Mouse (Mus musculus): Measurements from ENCODE around the gene Mex3d. TPM values are rescaled to one million over a fixed set of nuclear protein-coding genes. Genes with fewer than 3 reads are reported as not detected.

Gene Mex3d
- polyA plus RNA-seq, 1 experiment: 13.4 TPM

DNA sequence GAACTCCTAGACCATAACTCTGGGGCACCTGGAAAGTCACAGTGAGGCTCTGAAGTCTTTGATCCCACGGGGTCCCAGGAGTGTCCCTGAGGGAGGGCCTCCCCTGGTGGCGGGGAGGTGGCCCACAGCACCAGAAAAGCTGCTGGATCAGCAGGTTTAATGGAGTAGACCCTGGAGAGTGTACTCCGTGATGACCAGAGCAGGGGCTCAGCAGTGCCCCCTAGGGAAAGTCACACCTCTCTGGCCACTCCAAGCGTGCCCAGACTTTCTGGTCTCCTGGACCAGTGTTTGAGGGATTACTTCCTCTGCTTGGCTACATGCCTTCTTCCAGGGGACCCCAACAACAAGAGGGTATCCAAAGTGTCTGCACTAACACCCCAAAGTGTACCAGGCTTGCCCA lies 4.0 kb downstream of the Mex3d start:
- H3K36me3 ChIP-seq (ENCODE audit: control insufficient read depth, insufficient read depth, low read length): peaks cover 13% of the 10 kb centered on the region
- no peak overlapping the region for H3K27ac ChIP-seq (ENCODE audit: insufficient read depth, low read length)
- peaks cover 25% of the 10 kb centered on the region for H3K4me1 ChIP-seq (ENCODE audit: control insufficient read depth, insufficient read depth, insufficient read length)
- WGBS: 84% methylated on average over 4 of the region's 4 CpGs
- H3K27me3 ChIP-seq (ENCODE audit: control insufficient read depth, insufficient read depth, low read length): peaks cover 8% of the 10 kb centered on the region
- DNase-seq (ENCODE audit: low read depth in 1 of 2, low spot score in 2 of 2): no peak
- H3K4me3 ChIP-seq (ENCODE audit: extremely low read depth, insufficient read depth, insufficient read length): no peak overlapping the region
- TF ChIP-seq CTCF (IDR thresholded peaks at IDR 0.05; ENCODE audit: extremely low read depth, insufficient read depth, insufficient read length, insufficient replicate concordance): no peak
- TF ChIP-seq POLR2A (IDR thresholded peaks at IDR 0.05; ENCODE audit: low read depth, low read length): no peak

DNA sequence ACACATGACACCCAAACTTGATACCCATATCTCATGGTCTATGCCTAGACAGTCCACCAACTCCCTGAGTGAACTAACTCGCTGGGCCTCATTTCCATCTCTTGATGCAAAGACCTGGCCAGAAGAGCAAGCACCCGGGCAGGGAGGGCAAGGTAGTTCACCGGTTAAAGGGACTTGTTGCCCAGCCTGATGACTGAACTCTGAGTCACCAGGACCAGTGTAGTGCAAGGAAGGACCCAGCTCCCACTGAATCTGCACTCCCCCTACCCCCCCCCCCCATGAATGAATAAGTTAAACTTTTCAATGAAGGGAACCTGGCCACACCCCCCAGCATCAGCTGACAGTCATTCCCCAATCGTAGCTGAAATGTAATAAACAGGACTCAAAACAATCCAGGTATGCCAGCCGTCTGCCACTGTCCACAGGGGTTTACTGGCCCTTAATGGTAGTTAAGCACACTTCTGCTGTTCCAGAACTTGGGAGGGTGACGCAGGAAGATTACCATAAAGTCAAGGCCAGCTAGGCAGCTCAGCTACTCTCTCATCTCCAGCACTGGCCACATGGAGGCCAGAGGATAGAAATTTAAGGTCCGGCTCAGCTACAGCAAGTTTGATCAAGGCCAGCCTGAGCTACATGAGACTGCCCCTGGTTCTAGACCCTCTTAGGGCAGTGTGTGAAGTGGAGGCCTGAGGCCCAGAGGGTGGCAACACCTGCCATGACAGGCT lies 4.7 kb downstream of the Mex3d start:
- Histone ChIP-seq H3K4me3 (ENCODE audit: extremely low read depth, insufficient read depth, insufficient read length) (no peak overlapping the region), H3K4me1 (ENCODE audit: control insufficient read depth, insufficient read depth, insufficient read length) (peaks cover 19% of the 10 kb centered on the region), H3K27ac (ENCODE audit: insufficient read depth, low read length) (no peak overlapping the region), H3K36me3 (ENCODE audit: control insufficient read depth, insufficient read depth, low read length) (peaks cover 13% of the 10 kb centered on the region), H3K27me3 (ENCODE audit: control insufficient read depth, insufficient read depth, low read length) (peaks cover 8% of the 10 kb centered on the region)
- 96% methylated on average over 7 of the region's 7 CpGs for WGBS
- DNase-seq (ENCODE audit: low read depth in 1 of 2, low spot score in 2 of 2): no peak
- TF ChIP-seq CTCF (IDR thresholded peaks at IDR 0.05; ENCODE audit: extremely low read depth, insufficient read depth, insufficient read length, insufficient replicate concordance) (no peak), POLR2A (IDR thresholded peaks at IDR 0.05; ENCODE audit: low read depth, low read length) (no peak)

DNA sequence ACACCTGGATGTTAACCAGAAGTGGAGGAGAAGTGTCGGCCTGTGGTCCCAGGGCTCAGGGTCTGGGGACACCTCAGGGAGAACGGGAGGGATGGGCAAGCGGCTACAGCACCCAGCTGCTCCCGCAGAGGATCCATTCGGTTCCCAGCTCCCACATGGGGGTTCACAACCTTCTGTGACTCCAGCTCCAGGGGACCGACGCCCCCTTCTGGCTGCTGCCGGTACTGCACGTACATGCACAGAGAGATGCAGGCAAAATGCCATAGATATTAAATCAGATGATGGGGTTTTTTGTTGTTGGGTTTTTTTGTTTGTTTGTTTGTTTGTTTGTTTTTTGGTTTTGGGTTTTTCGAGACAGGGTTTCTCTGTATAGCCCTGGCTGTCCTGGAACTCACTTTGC lies 9.7 kb downstream of the Mex3d start:
- no peak overlapping the region for H3K27ac ChIP-seq (ENCODE audit: insufficient read depth, low read length)
- no peak for DNase-seq (ENCODE audit: low read depth in 1 of 2, low spot score in 2 of 2)
- WGBS: 54% methylated on average over 10 of the region's 10 CpGs
- H3K4me1 ChIP-seq (ENCODE audit: control insufficient read depth, insufficient read depth, insufficient read length): no peaks in the 10 kb centered on the region
- peaks cover 13% of the 10 kb centered on the region for H3K36me3 ChIP-seq (ENCODE audit: control insufficient read depth, insufficient read depth, low read length)
- H3K4me3 ChIP-seq (ENCODE audit: extremely low read depth, insufficient read depth, insufficient read length): no peak overlapping the region
- H3K27me3 ChIP-seq (ENCODE audit: control insufficient read depth, insufficient read depth, low read length): no peaks in the 10 kb centered on the region
- TF ChIP-seq CTCF (IDR thresholded peaks at IDR 0.05; ENCODE audit: extremely low read depth, insufficient read depth, insufficient read length, insufficient replicate concordance) (peak; percentile 57; the same call in 1 of the 2 replicates), POLR2A (IDR thresholded peaks at IDR 0.05; ENCODE audit: low read depth, low read length) (no peak)

- Histone ChIP-seq H3K27ac (ENCODE audit: insufficient read depth, low read length) (no peak overlapping the region), H3K27me3 (ENCODE audit: control insufficient read depth, insufficient read depth, low read length) (no peaks in the 10 kb centered on the region), H3K4me1 (ENCODE audit: control insufficient read depth, insufficient read depth, insufficient read length) (no peaks in the 10 kb centered on the region), H3K4me3 (ENCODE audit: extremely low read depth, insufficient read depth, insufficient read length) (no peak overlapping the region), H3K36me3 (ENCODE audit: control insufficient read depth, insufficient read depth, low read length) (peaks cover 1% of the 10 kb centered on the region)
- peak; percentile 95 for TF ChIP-seq CTCF (IDR thresholded peaks at IDR 0.05; ENCODE audit: extremely low read depth, insufficient read depth, insufficient read length, insufficient replicate concordance)
- TF ChIP-seq POLR2A (IDR thresholded peaks at IDR 0.05; ENCODE audit: low read depth, low read length): no peak
- peak; percentile 86 to 87 for DNase-seq (ENCODE audit: low read depth in 1 of 2, low spot score in 2 of 2)
- 2% methylated on average over 7 of the region's 7 CpGs for WGBS
These were observed 11.3 kb downstream of the Mex3d start for GRCm38 (mm10) chr10:80376160-80376559.

GRCm38 (mm10) chr10:80374063-80374462 lies 13.4 kb downstream of the Mex3d start:
- no peak overlapping the region for H3K4me3 ChIP-seq (ENCODE audit: extremely low read depth, insufficient read depth, insufficient read length)
- no peak overlapping the region for H3K27ac ChIP-seq (ENCODE audit: insufficient read depth, low read length)
- H3K36me3 ChIP-seq (ENCODE audit: control insufficient read depth, insufficient read depth, low read length): no peaks in the 10 kb centered on the region
- H3K4me1 ChIP-seq (ENCODE audit: control insufficient read depth, insufficient read depth, insufficient read length): no peaks in the 10 kb centered on the region
- H3K27me3 ChIP-seq (ENCODE audit: control insufficient read depth, insufficient read depth, low read length): no peaks in the 10 kb centered on the region
- 49% methylated on average over 6 of the region's 6 CpGs for WGBS
- TF ChIP-seq POLR2A (IDR thresholded peaks at IDR 0.05; ENCODE audit: low read depth, low read length): no peak
- no peak for TF ChIP-seq CTCF (IDR thresholded peaks at IDR 0.05; ENCODE audit: extremely low read depth, insufficient read depth, insufficient read length, insufficient replicate concordance)
- DNase-seq (ENCODE audit: low read depth in 1 of 2, low spot score in 2 of 2): peak in 1 of 2 experiments; percentile 75

DNA sequence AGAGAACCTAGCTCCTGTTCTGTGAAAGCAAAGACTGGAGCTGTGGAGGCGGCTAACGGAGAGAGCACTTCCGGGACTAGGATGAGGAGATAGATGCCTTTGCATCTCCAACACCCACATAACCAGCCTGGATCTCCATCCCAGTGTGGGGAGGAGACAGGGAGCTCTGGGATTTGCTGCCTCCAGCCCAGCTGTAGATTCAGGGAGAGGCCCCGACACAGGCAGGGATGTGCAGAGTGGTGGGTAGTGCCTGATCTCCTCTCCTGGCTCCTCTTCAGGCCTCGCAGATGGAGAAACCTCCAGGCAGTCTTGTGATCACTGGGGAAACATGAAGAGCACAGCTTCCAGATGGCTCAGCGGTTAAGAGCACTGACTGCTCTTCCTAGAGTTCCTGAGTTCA lies 14.8 kb downstream of the Mex3d start:
- Histone ChIP-seq H3K4me3 (ENCODE audit: extremely low read depth, insufficient read depth, insufficient read length) (no peak overlapping the region), H3K36me3 (ENCODE audit: control insufficient read depth, insufficient read depth, low read length) (no peaks in the 10 kb centered on the region), H3K27ac (ENCODE audit: insufficient read depth, low read length) (no peak overlapping the region), H3K27me3 (ENCODE audit: control insufficient read depth, insufficient read depth, low read length) (no peaks in the 10 kb centered on the region), H3K4me1 (ENCODE audit: control insufficient read depth, insufficient read depth, insufficient read length) (no peaks in the 10 kb centered on the region)
- no peak for DNase-seq (ENCODE audit: low read depth in 1 of 2, low spot score in 2 of 2)
- WGBS: 91% methylated on average over 6 of the region's 6 CpGs
- TF ChIP-seq POLR2A (IDR thresholded peaks at IDR 0.05; ENCODE audit: low read depth, low read length) (no peak), CTCF (IDR thresholded peaks at IDR 0.05; ENCODE audit: extremely low read depth, insufficient read depth, insufficient read length, insufficient replicate concordance) (no peak)

DNA sequence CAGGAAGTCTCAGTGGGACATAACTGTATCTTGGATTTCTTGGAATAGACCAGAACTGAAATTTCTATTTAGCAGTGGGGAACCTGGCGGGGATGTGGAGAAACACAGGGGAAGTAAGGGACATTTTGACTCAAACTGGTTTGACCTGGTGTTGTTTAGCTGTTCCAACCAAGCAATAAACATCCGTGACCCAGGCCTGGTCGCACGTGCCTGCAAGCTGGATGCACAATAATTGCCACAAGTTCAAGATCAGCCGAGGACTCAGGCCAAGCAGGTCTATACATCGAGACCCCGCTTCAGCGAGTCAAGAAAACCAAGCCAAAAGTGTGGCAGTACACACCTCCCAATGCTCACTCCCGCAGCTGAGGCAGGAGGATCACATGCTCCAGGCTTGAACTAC lies 15.5 kb downstream of the Mex3d start:
- WGBS: 61% methylated on average over 9 of the region's 9 CpGs
- no peak for DNase-seq (ENCODE audit: low read depth in 1 of 2, low spot score in 2 of 2)
- Histone ChIP-seq H3K27me3 (ENCODE audit: control insufficient read depth, insufficient read depth, low read length) (no peaks in the 10 kb centered on the region; the same call in 1 of the 2 replicates), H3K36me3 (ENCODE audit: control insufficient read depth, insufficient read depth, low read length) (no peaks in the 10 kb centered on the region), H3K27ac (ENCODE audit: insufficient read depth, low read length) (no peak overlapping the region), H3K4me3 (ENCODE audit: extremely low read depth, insufficient read depth, insufficient read length) (no peak overlapping the region), H3K4me1 (ENCODE audit: control insufficient read depth, insufficient read depth, insufficient read length) (no peaks in the 10 kb centered on the region)
- TF ChIP-seq CTCF (IDR thresholded peaks at IDR 0.05; ENCODE audit: extremely low read depth, insufficient read depth, insufficient read length, insufficient replicate concordance) (no peak), POLR2A (IDR thresholded peaks at IDR 0.05; ENCODE audit: low read depth, low read length) (no peak)
